ENCODE assay signal across 8 mouse cellular contexts in genomic region chr16:17646310-17647114, GRCm38 (mm10). TPM values are rescaled to one million over a fixed set of nuclear protein-coding genes. Genes with fewer than 3 reads are reported as not detected.
DNase-seq lines count a peak whose midpoint lies in the region; ATAC-seq lines count a peak whose summit lies in the region.

Ccdc74a (plus strand) TSS chr16:17646470.

- 2% methylated on average over 48 of the region's 65 CpGs for WGBS in intestine, embryonic 15.5 days
- WGBS in midbrain, embryonic 11.5 days = 3% methylated on average over 65 of the region's 65 CpGs

- ATAC-seq in intestine, embryonic 15.5 days = peak; percentile 98
- peak; percentile 96 for ATAC-seq in midbrain, embryonic 11.5 days (ENCODE audit: low FRiP score)

- no peaks in the 10 kb centered on the region for H3K9me3 ChIP-seq in intestine, embryonic 15.5 days
- H3K9me3 ChIP-seq in midbrain, embryonic 11.5 days (ENCODE audit: control insufficient read depth, low read length) = no peaks in the 10 kb centered on the region

- peak within 1 kb of the TSS; percentile 56 for H3K4me3 ChIP-seq in intestine, embryonic 15.5 days (replicated peaks)
- peak within 1 kb of the TSS; percentile 55 for H3K4me3 ChIP-seq in midbrain, embryonic 11.5 days (ENCODE audit: low read depth, low read length)

- peak within 1 kb of the TSS; percentile 58 for H3K9ac ChIP-seq in intestine, embryonic 15.5 days
- peak within 1 kb of the TSS; percentile 70 for H3K9ac ChIP-seq in midbrain, embryonic 11.5 days (ENCODE audit: low read length)

- H3K27ac ChIP-seq in intestine, embryonic 15.5 days = peak within 1 kb of the TSS; percentile 48; the same call in 1 of the 2 replicates
- no peak within 1 kb of the TSS for H3K27ac ChIP-seq in midbrain, embryonic 11.5 days (ENCODE audit: low read depth, low read length)

- DNase-seq in 3134 (ENCODE audit: extremely low read depth, insufficient read length, low spot score) = peak; percentile 98
- DNase-seq in adrenal gland, postnatal 10 days = peak; percentile 92
- peak; percentile 86 for DNase-seq in embryo, embryonic 9.5 days (ENCODE audit: extremely low spot score)
- DNase-seq in gastrocnemius, postnatal 4 days (ENCODE audit: low spot score in 2 of 2) = peak; percentile 67 to 81
- peak; percentile 79 to 84 for DNase-seq in left cerebral cortex, postnatal 36 days (ENCODE audit: low spot score in 2 of 2)
- peak; percentile 98 for DNase-seq in midbrain, embryonic 11.5 days (ENCODE audit: low spot score, missing footprints)
- peak; percentile 72 for DNase-seq in right cerebral cortex, postnatal 4 days

- peaks cover 22% of the 10 kb centered on the region for H3K36me3 ChIP-seq in intestine, embryonic 15.5 days
- H3K36me3 ChIP-seq in midbrain, embryonic 11.5 days (ENCODE audit: control insufficient read depth, insufficient read depth, low read length) = peaks cover 7% of the 10 kb centered on the region; the same call in 1 of the 2 replicates

- peaks cover 11% of the 10 kb centered on the region for H3K4me1 ChIP-seq in intestine, embryonic 15.5 days (replicated peaks)
- H3K4me1 ChIP-seq in midbrain, embryonic 11.5 days (ENCODE audit: control insufficient read depth, insufficient read depth, low read length) = peaks cover 6% of the 10 kb centered on the region; the same call in 1 of the 2 replicates

- no peaks in the 10 kb centered on the region for H3K27me3 ChIP-seq in intestine, embryonic 15.5 days (replicated peaks)
- H3K27me3 ChIP-seq in midbrain, embryonic 11.5 days (ENCODE audit: control insufficient read depth, insufficient read depth, low read length) = no peaks in the 10 kb centered on the region

- H3K4me2 ChIP-seq in intestine, embryonic 15.5 days (replicated peaks) = peak within 1 kb of the TSS; percentile 97
- H3K4me2 ChIP-seq in midbrain, embryonic 11.5 days = peak within 1 kb of the TSS; percentile 92

- intact Hi-C loops in left cerebral cortex, postnatal 36 days (cut with DNase I) = loop anchor here (5.0 kb wide), 1 partner anchor 76 kb away; no protein-coding TSS in a partner anchor

RNA-seq across cellular contexts. Expression of gene Ccdc74a, which starts in this region (rescaled TPM):
- 1 to 10 TPM; 2.5 to 3.2 TPM for total RNA-seq in adrenal gland, postnatal 10 days (2021)
- total RNA-seq in gastrocnemius, postnatal 4 days (2021) = 1 to 10 TPM; 2.7 to 2.8 TPM
- 4.0 and 6.7 TPM in 2 replicates for polyA plus RNA-seq in intestine, embryonic 15.5 days (2015; fragmentation: Nextera tagmentation; extraction: Ambion mirVana)
- 10 to 100 TPM; 25.5 to 25.8 TPM for total RNA-seq in left cerebral cortex, postnatal 36 days (2021)
- polyA plus RNA-seq in midbrain, embryonic 11.5 days (2014; fragmentation: Nextera tagmentation; extraction: Ambion mirVana) = 4.8 and 5.4 TPM in 2 replicates

Comparison
In these comparisons a context has a peak if more than half of its experiments do, and no peak if none do; other contexts are left out.
1. RNA of gene Ccdc74a (total RNA-seq): 25.5 to 25.8 TPM in left cerebral cortex, postnatal 36 days; 2.5 to 3.2 TPM in adrenal gland, postnatal 10 days and 2.7 to 2.8 TPM in gastrocnemius, postnatal 4 days; every median in the first group is over 4 times any median in the second.
2. Peak in every context shown above with its lines, with median percentiles within 50 percentile points of each other: DNase-seq.